Mouse (Mus musculus) liver, embryonic 11.5 days (tissue): Measurements from ENCODE around the gene Ush1c. TPM values are rescaled to one million over a fixed set of nuclear protein-coding genes. Genes with fewer than 3 reads are reported as not detected.

ENCODE experiments used
- ATAC-seq: fragments of 200-750 bp; cut with Nextera tagmentation; replicated peaks from 2 replicates; pipeline ENCODE4 v1.8.0; 2017; ENCODE audit warnings: moderate number of reproducible peaks, mild to moderate bottlenecking, moderate TSS enrichment, moderate library complexity; ENCODE audit not compliant: low FRiP score
- DNase-seq: peaks from one replicate; pipeline ENCODE4 v3.0.0-alpha.2; 2017; ENCODE audit warnings: low spot score
- H3K27ac ChIP-seq: fragments of 300-500 bp; sonication (generic); 2 replicates; pipeline ENCODE4 v1.5.1; 2014; ENCODE audit warnings: mild to moderate bottlenecking, low read depth, low read length, control low read depth
- H3K27me3 ChIP-seq: fragments of 300-500 bp; sonication (generic); replicated peaks from 2 replicates; pipeline ENCODE4 v1.6.1; 2014; ENCODE audit warnings: low read length, mixed read lengths; ENCODE audit not compliant: control insufficient read depth, insufficient read depth
- H3K36me3 ChIP-seq: fragments of 300-500 bp; sonication (generic); 2 replicates; pipeline ENCODE4 v1.6.1; 2014; ENCODE audit warnings: mild to moderate bottlenecking, low read length, moderate library complexity, mixed read lengths; ENCODE audit not compliant: control insufficient read depth, insufficient read depth
- H3K4me1 ChIP-seq: fragments of 300-500 bp; sonication (generic); replicated peaks from 2 replicates; pipeline ENCODE4 v1.6.1; 2014; ENCODE audit warnings: low read length, mixed read lengths; ENCODE audit not compliant: control insufficient read depth, insufficient read depth
- H3K4me2 ChIP-seq: fragments of 300-500 bp; sonication (generic); 2 replicates; pipeline ENCODE4 v1.6.1; 2014; ENCODE audit warnings: mild to moderate bottlenecking, control low read depth, moderate library complexity
- H3K4me3 ChIP-seq: fragments of 300-500 bp; sonication (generic); 2 replicates; pipeline ENCODE4 v1.5.1; 2014; ENCODE audit warnings: low read depth, low read length, control low read depth
- H3K9ac ChIP-seq: fragments of 300-500 bp; sonication (generic); 2 replicates; pipeline ENCODE4 v1.6.1; 2014; ENCODE audit warnings: low read depth, low read length, control low read depth
- H3K9me3 ChIP-seq: fragments of 300-500 bp; sonication (generic); 2 replicates; pipeline ENCODE4 v1.6.1; 2016; ENCODE audit warnings: low read length, inconsistent platforms, mixed read lengths; ENCODE audit not compliant: control insufficient read depth
- WGBS: fragments of 180-500 bp; shearing (Covaris S2); extraction: QIAGEN DNeasy Blood & Tissue Kit; methylation state at CpG from one replicate; pipeline ENCODE4 v1.1.7; 2014; 5-methylcytosine and 5-hydroxymethylcytosine counted together
- polyA plus RNA-seq: library from polyadenylated mRNA; unstranded; fragments of >200 nt; fragmentation: Nextera tagmentation; extraction: Ambion mirVana; gene quantifications from 2 replicates; pipeline ENCODE4 v1.2.1, GENCODE M21; 2014

The Ush1c gene
- polyA plus RNA-seq = 0.47 and 0.60 TPM in 2 replicates

GRCm38 (mm10) chr7:46238346-46238745, at the start of gene Ush1c:
Gene Ush1c, minus strand, starts transcription at chr7:46238503.
- H3K36me3 ChIP-seq = no peaks in the 10 kb centered on the region
- H3K9me3 ChIP-seq = no peaks in the 10 kb centered on the region
- H3K9ac ChIP-seq = no peak within 1 kb of the TSS
- no peak within 1 kb of the TSS for H3K27ac ChIP-seq
- ATAC-seq (no peak), DNase-seq (no peak)
- no peaks in the 10 kb centered on the region; the same call in 1 of the 2 replicates for H3K27me3 ChIP-seq
- no peak within 1 kb of the TSS for H3K4me3 ChIP-seq
- no peaks in the 10 kb centered on the region; the same call in 1 of the 2 replicates for H3K4me1 ChIP-seq
- H3K4me2 ChIP-seq = no peak within 1 kb of the TSS
- 24% methylated on average over 10 of the region's 10 CpGs for WGBS

GRCm38 (mm10) chr7:46287051-46287450, 48.7 kb upstream of the Ush1c start:
- WGBS = 26% methylated on average over 8 of the region's 8 CpGs

GRCm38 (mm10) chr7:46286391-46286790, 48.1 kb upstream of the Ush1c start:
- no peak for DNase-seq
- ATAC-seq = no peak
- Histone ChIP-seq H3K36me3 (no peaks in the 10 kb centered on the region), H3K4me2 (no peak overlapping the region), H3K27me3 (no peaks in the 10 kb centered on the region), H3K4me1 (no peaks in the 10 kb centered on the region), H3K9me3 (no peaks in the 10 kb centered on the region), H3K4me3 (no peak overlapping the region), H3K27ac (no peak overlapping the region), H3K9ac (no peak overlapping the region)
- 88% methylated on average over 4 of the region's 4 CpGs for WGBS

More at GRCm38 (mm10) chr7:46287051-46287450, 48.7 kb upstream of the Ush1c start:
- Histone ChIP-seq H3K4me1 (no peaks in the 10 kb centered on the region), H3K4me3 (no peak overlapping the region), H3K4me2 (no peak overlapping the region), H3K36me3 (no peaks in the 10 kb centered on the region), H3K9ac (no peak overlapping the region), H3K27ac (no peak overlapping the region), H3K27me3 (no peaks in the 10 kb centered on the region), H3K9me3 (no peaks in the 10 kb centered on the region)
- ATAC-seq (no peak; the same call in 1 of the 2 replicates), DNase-seq (no peak)

DNA sequence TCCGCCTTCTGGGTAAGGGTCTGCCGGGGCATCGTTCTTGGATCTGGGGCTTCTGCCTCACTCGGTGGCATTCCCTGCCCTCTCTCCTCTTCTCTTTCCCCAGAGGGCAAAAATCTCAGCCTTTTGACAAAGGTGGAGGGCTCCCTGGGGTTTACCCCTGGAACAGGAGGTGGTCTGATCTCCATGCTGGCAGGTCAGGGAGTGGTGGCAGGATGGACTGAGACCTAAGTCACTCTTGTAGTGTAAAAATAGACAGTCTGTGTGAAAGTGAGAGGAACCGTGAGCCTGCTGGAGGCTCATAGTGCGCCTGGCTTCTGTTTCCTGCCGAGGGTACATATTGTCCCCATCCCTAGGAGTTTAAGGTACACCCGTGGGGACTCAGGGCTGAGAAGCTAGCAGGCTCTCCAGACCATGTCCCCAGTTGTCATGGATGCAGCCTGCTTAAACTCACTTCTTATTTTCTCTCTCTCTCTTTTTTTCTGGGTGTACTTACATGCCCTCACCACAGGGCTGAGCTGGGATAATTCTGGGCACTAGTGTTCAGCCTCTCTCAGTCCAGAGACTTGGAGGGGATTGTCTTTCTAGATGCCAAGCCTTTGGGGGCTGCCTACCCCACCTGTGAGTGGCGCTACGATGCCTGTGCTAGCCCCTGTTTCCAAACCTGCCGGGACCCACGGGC, 47.0 kb upstream of the Ush1c start:
- Histone ChIP-seq H3K4me1 (no peaks in the 10 kb centered on the region), H3K4me2 (no peak overlapping the region), H3K9ac (no peak overlapping the region), H3K27ac (no peak overlapping the region), H3K4me3 (no peak overlapping the region), H3K27me3 (no peaks in the 10 kb centered on the region), H3K9me3 (no peaks in the 10 kb centered on the region), H3K36me3 (no peaks in the 10 kb centered on the region)
- ATAC-seq (no peak), DNase-seq (no peak)
- 88% methylated on average over 12 of the region's 12 CpGs for WGBS

DNA sequence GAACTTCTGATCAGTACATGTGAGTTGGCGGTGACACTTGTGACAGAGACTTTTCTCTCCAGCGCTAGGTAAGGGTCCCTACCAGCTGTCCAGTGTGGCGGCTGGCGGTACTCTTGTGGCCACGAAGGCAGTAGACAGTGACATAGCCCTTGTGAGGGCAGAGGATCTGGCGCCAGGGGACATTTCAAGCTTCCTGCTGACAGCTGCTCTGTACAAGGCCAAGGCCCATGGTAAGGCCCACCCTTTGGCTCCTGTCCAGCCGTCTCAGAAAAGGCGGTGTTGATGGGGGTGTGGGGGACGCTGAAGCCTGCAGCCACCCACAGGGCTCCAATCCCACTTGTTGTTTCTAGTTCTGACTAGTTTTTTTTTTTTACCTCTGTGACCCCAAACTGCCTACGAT, 45.4 kb upstream of the Ush1c start:
- Histone ChIP-seq H3K27me3 (no peaks in the 10 kb centered on the region), H3K9ac (no peak overlapping the region), H3K4me2 (no peak overlapping the region), H3K27ac (no peak overlapping the region), H3K4me1 (no peaks in the 10 kb centered on the region), H3K9me3 (no peaks in the 10 kb centered on the region), H3K36me3 (no peaks in the 10 kb centered on the region), H3K4me3 (no peak overlapping the region)
- ATAC-seq (no peak), DNase-seq (no peak)
- WGBS = 83% methylated on average over 10 of the region's 10 CpGs

DNA sequence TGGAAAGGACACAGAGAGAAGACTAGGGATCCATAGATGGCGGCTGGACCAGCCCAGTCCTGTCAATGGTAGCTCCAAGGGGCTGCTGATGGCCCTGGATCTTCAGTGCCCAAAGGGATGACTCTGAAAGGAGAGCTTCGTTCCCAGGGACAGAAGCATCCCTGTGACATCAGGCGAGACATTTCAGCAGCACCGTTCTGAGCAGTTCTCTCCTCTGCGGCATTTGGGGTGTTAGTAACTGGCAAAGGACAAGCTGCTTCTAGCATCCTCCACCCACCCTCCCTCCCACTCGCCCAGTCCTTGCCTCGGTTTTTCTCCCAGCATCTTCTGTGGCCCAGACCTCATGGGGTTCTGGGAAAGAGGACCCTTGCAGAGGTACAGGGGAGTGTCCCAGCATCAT, 44.0 kb upstream of the Ush1c start:
- H3K9me3 ChIP-seq = no peaks in the 10 kb centered on the region
- H3K27me3 ChIP-seq = no peaks in the 10 kb centered on the region
- H3K4me3 ChIP-seq = no peak overlapping the region
- WGBS = 41% methylated on average over 7 of the region's 7 CpGs
- no peaks in the 10 kb centered on the region for H3K36me3 ChIP-seq
- DNase-seq = no peak
- H3K9ac ChIP-seq = no peak overlapping the region
- no peak overlapping the region for H3K4me2 ChIP-seq
- no peaks in the 10 kb centered on the region for H3K4me1 ChIP-seq
- ATAC-seq = no peak
- H3K27ac ChIP-seq = no peak overlapping the region

- Histone ChIP-seq H3K27ac (no peak overlapping the region), H3K4me3 (no peak overlapping the region), H3K9me3 (no peaks in the 10 kb centered on the region), H3K36me3 (no peaks in the 10 kb centered on the region), H3K9ac (no peak overlapping the region), H3K4me1 (no peaks in the 10 kb centered on the region), H3K4me2 (no peak overlapping the region), H3K27me3 (0 out of 2 replicates have a peak, but pooled peaks cover 2% of the 10 kb centered on the region)
- no peak for ATAC-seq
- DNase-seq = no peak
Measured at GRCm38 (mm10) chr7:46280896-46281295, 42.6 kb upstream of the Ush1c start.

DNA sequence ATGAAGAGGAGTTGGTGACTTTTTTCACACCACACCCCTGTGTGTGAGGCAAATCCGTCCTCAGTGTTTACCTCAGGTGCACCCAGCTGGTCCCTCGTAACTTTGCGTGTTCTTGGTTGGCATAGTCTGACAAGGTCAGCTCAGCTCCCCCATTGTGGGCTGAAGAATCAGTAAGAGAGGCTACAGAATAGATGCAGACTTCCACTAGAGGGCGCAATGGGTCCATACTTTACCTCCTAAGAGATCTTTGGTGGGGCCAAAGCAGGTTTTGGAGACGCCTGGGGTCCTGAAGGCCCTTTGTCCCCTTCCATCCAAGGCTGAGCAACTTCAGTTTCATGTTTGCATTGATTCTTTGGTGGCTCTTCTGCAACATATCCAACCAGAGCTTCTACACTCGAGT, 41.6 kb upstream of the Ush1c start:
- ATAC-seq = no peak
- H3K36me3 ChIP-seq = no peaks in the 10 kb centered on the region
- no peak overlapping the region for H3K4me3 ChIP-seq
- no peak overlapping the region for H3K27ac ChIP-seq
- H3K4me1 ChIP-seq = no peaks in the 10 kb centered on the region
- H3K27me3 ChIP-seq = 0 out of 2 replicates have a peak, but pooled peaks cover 2% of the 10 kb centered on the region
- H3K9ac ChIP-seq = no peak overlapping the region
- H3K9me3 ChIP-seq = no peaks in the 10 kb centered on the region
- WGBS = 26% methylated on average over 6 of the region's 6 CpGs
- no peak overlapping the region for H3K4me2 ChIP-seq
- DNase-seq = no peak

DNA sequence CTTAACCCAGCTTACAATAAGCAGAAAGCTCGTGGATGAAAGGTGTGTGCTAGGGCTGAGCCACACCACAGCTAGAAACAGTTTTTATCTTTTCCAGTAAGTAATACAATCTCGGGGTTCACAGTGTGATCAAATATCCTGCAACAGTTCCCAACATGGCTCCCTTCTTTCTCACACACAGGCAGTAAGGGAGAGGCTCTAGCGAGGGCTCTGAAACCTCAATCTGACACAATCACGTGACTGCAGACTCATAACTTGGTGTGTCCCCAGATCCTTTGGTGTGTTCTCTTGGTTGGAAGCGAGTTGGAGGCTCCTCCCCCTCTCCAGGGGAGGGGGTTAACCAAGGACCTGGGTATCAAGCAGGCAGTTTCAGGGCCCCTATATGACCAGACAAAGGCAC, 37.9 kb upstream of the Ush1c start:
- ATAC-seq = no peak
- H3K4me3 ChIP-seq = no peak overlapping the region
- H3K4me2 ChIP-seq = no peak overlapping the region
- H3K27me3 ChIP-seq = 0 out of 2 replicates have a peak, but pooled peaks cover 2% of the 10 kb centered on the region
- H3K36me3 ChIP-seq = no peaks in the 10 kb centered on the region
- no peak overlapping the region for H3K9ac ChIP-seq
- H3K9me3 ChIP-seq = no peaks in the 10 kb centered on the region
- no peak overlapping the region for H3K27ac ChIP-seq
- DNase-seq = no peak
- H3K4me1 ChIP-seq = no peaks in the 10 kb centered on the region
- WGBS = 54% methylated on average over 5 of the region's 5 CpGs
